Mouse (Mus musculus) layer of hippocampus, postnatal 14 days (tissue): Measurements from ENCODE around the gene Rhou. TPM values are rescaled to one million over a fixed set of nuclear protein-coding genes. Genes with fewer than 3 reads are reported as not detected.
"Not testable (repeated sequence)": the region's sequence is repeated elsewhere in the genome, so short reads cannot be mapped to it uniquely, and the experiment has no call there.

ENCODE experiments used
- DNase-seq, 2 experiments: peaks; one replicate each; pipeline ENCODE4 v3.0.0; 2021 to 2022; ENCODE audit warnings: low spot score in 2 of 2, mixed read lengths in 1 of 2
- long read RNA-seq, 2 experiments: library from polyadenylated mRNA; stranded (forward); transcript quantifications; one replicate each; pipeline ENCODE4 v2.0.0; 2021
- total RNA-seq, 2 experiments: library from RNA; stranded (reverse); gene quantifications; 2 replicates each; pipeline ENCODE4 v1.2.3; 2021

Rhou gene
- 10 to 100 TPM; 44.7 to 46.3 TPM for total RNA-seq
- long read RNA-seq, experiment 1, transcript Rhou-201 (3 exons, 3,371 nt) = major isoform, 36 of 41 reads
- long read RNA-seq, experiment 1, partial matches to known transcripts = 4 of 41 reads
- long read RNA-seq, experiment 1, other reads (novel, unspliced or antisense) = 0 of 41 reads
- long read RNA-seq, experiment 2, transcript Rhou-201 (3 exons, 3,371 nt) = major isoform, 29 of 37 reads
- long read RNA-seq, experiment 2, partial matches to known transcripts = 0 of 37 reads
- long read RNA-seq, experiment 2, other reads (novel, unspliced or antisense) = 8 of 37 reads

DNA sequence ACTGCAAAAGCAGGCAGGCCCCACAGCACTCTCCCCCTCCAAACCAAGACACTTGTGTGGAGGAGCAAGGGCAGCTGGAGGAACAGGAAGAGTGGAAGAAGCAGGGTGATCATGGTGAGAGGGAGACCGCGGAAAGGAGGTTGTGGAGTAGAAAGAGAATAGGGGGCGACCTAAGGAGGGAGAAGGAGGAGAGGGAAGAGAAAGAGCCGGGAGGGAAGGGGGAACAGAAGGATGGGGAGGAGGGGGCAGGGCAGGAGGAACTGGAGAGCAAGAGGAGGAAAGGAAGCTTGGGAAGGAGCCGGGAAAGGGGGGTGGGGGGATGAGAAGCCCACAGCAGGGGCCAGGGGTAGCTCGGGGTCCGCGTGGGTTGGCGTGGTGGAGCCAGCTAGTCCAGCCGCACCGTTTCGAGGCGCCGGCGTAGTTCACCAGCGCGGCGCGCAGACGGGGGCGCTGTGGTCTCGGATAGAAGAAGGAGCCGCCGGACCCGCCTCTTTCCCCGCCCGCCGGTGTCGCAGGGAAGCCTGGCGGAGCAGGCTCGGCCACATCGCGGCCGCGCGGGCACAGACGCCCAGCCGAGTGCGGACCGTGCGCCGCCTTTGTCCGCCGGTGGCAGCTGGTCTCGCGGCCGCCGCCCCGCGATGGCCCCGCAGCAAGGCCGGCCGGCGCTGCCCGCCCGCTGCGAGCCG lies at the start of gene Rhou:
TSS of gene Rhou (plus strand) at position 622 of the 686 bp plus-strand sequence.
- DNase-seq = peak; percentile 91 to 93

GRCm38 (mm10) chr8:123612652-123613051 lies 41.1 kb upstream of the Rhou start:
- DNase-seq = not testable (repeated sequence)

- not testable (repeated sequence) for DNase-seq
Observed at GRCm38 (mm10) chr8:123623523-123623922, 30.2 kb upstream of the Rhou start.

- DNase-seq = no peak
Observed at GRCm38 (mm10) chr8:123624274-123624673, 29.5 kb upstream of the Rhou start.

GRCm38 (mm10) chr8:123624702-123625101 lies 29.0 kb upstream of the Rhou start:
- no peak for DNase-seq

DNA sequence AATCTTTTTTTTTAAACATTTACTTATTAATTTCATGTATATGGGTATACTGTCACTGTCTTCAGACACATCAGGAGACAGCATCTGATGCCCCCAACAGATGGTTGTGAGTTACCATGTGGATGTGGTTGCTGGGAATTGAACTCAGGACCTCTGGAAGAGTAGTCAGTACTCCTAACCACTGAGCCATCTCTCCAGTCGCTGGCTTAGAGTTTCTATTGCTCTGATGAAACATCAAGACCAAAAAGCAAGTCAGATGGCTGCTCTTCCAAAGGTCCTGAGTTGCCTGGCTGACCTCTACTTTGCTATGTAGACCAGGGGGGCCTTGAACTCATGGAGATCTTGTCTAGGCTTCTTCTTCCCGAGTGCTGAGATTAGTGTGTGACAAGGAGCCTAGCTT lies 28.0 kb upstream of the Rhou start:
- DNase-seq = no peak

DNA sequence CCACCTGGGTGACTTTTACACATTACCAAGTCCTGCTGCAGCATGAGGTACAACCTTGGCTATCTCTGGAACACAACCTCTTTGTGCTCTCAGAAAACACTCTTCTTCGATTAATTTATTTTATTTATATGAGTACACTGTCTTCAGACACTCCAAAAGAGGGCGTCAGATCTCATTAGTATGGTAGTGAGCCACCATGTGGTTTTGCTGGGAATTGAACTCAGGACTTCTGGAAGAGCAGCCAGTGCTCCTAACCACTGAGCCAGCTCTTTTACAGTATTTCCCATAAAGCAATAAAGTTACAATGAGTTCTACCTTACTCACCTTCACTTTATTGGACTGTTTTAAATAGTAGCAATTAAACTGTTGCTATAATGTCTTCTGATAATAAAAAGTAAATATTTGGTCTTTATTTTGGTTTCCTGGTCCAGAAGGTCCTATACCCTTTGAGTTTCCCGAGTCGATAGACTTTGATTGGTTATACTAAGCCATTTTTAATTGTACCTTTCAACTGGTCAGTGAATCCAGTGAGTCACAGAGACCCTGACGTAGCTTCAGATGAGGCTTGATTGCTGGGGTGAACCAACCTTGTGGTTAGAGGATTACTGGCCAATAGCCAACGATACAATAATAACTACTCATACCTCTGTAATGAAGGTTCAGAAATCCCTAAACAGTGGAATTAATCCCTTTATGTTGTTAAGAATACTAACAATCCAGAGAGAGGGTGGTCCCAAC lies 26.1 kb upstream of the Rhou start:
- no peak for DNase-seq

- DNase-seq = peak in 1 of 2 experiments; percentile 44
Observed at GRCm38 (mm10) chr8:123628253-123628967, 25.3 kb upstream of the Rhou start.

DNA sequence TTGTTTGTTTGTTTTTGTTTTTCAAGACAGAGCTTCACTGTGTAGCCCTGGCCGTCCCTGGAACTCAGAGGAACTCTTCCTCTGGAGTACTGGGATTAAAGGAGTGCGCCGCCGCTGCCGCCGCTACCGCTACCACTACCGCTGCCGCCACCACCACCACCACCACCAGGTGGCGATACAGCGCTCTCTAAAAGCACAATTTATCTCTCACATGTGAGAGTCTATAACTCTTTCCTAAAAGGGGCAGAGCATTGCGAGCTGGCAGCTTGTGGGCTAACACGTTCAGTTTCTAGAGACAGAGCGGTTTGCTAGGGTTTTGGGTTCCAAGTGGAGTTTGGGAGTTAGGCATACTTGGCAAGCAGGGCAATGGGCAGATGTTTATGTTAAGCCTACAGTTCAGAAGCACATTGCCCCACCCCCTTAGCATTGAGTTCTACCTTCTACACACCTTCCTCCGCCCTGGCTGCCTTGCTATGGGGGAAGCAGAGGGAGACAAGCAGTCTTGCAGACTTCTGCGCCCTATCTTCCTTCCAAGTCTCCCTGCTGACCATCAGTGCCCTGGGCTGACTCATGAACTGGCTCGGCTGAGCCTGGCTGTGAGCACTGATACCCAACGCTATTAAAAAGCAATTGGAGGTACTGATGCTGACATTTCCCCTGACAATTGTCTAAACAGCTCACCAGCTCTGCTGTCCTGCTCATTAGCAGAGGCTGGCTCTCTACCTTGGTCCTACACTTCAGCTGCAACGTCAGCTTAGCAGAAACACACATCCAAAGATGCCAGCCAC lies 24.6 kb upstream of the Rhou start:
- peak; percentile 69 to 73 for DNase-seq

DNA sequence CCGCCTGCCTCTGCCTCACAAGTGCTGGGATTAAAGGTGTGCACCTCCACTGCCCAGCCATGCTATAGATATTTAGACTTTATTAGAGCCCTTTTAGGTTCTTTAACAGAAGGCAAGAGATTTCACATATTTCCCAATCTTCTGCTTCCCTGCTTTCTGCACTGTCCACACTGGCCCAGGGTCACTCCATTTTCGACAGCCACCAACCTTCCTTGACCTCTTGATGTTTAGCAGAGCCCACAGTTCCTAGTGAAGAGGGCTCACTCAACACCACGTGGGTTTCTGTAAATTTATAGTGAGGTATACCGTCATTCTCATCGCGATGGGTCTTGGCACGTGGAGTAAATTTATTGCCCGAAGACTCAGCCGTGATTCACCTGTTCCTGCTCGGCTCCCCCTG lies 23.7 kb upstream of the Rhou start:
- DNase-seq = no peak

- no peak for DNase-seq
Observed at GRCm38 (mm10) chr8:123630841-123631251, 22.9 kb upstream of the Rhou start.

DNA sequence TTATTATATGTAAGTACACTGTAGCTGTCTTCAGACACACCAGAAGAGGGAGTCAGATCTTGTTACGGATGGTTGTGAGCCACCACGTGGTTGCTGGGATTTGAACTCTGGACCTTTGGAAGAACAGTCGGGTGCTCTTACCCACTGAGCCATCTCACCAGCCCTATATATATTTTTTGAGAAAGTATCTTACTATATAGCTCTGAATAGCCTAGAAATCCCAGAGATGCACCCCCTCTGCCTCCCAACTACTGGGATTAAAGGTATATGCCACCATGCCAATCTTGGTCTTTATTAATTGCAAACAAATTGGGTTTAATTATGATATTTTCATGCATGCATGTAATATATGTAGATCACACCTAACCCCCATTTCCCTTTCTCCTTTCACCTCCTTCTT lies 22.0 kb upstream of the Rhou start:
- DNase-seq = not testable (repeated sequence)

- no peak for DNase-seq
Observed at GRCm38 (mm10) chr8:123632257-123632656, 21.5 kb upstream of the Rhou start.

- DNase-seq = no peak
Observed at GRCm38 (mm10) chr8:123633801-123634200, 19.9 kb upstream of the Rhou start.

DNA sequence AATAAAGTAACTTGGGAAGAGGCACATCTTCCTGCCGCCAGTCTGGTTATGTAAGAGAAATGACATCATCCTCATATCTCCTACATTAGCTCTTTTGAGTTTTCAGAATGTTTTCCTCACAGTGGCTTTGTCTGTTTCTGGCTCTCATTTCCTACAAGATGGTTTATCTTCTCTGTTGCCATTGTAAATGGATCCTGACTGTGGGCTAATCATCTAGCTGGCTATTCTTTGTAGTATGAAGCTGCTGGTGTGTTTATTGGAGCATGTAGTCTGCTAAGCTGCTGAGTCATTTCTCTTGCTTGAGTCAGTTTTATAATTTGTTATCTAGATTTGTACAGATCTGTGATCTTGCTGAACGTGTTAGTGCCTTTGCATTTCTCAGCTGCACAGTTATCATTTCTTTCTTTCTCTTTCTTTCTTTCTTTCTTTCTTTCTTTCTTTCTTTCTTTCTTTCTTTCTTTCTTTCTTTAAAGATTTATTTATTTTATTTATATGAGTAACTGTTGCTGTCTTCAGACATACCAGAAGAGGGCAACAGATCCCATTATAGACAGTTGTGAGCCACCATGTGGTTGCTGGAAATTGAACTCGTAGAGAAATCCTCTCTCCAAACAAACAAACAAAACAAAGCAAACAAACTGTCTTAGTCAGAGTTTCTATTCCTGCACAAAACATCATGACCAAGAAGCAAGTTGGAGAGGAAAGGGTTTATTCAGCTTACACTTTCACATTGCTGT lies 19.2 kb upstream of the Rhou start:
- no peak for DNase-seq

GRCm38 (mm10) chr8:123635671-123636070 lies 18.1 kb upstream of the Rhou start:
- no peak for DNase-seq

- peak; percentile 47 to 77 for DNase-seq
Observed at GRCm38 (mm10) chr8:123643330-123644051, 10.2 kb upstream of the Rhou start.

DNA sequence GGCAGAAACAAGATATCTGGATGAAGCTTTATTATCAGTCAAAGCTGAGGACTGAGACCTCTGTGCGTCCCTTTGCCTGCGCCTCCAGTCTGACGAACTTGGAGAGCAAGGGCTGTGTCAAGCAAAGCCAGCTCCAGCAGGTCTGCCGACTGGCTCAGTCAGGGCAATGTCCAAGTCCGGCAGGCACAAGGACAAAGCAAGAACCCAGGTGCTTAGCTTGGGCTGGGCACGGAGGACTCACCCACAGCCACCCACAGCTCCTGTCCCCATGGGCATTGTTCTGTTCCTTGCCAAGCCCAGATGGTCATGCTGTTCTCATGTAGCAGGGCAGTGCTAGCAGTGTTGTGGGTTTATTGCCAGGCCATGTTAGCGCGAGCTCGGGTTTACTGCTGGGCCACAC lies 8.5 kb upstream of the Rhou start:
- DNase-seq = no peak
